Mouse (Mus musculus): ENCODE results near the gene Cacnb4.

Gene Cacnb4

DNA sequence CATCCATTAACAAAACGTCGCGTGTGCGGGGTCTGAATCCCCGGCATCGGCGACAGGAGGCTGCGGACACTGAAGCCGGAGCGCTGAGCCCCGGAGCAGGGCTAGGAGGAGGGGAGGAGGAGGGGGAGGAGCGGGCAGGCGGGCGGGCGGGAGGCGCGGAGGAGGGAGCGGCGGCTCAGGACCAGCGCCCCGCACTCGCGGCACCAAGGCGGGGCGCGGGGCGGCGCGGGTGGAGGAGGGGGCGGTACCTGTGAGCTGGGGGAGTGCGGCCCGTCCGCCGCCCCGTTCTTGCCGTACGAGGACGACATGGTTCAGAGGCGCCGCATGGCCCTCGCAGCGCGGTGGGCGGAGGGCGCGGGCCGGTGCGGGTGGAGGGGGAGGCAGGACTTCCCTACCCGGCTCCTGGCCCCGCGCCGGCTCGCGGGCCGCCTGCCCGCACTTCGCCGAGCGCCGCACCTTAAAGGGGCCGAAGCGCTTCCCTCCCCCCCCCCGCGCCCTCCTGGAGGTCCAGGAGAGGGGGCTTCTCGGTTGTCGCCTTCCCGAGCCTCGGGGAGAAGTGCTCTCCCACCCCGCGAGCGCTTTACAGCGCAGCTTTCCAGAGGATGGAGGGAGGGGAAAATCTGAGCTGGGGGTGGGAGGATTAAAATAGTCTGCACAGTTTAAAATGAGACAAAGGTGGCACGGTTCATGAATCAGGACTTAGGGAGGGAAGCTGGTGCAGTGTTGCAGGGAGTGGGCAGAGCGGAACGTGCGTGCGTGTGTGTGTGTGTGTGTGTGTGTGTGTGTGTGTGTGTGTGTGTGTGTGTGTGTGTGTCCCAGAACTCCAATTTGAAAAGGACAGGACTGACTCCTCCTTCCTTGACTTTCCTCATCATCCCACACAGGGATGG, at the start of gene Cacnb4:
Gene Cacnb4, minus strand, starts transcription at position 809 of the 890 bp plus-strand sequence.
- in situ Hi-C loops (cut with MboI, MseI), result no loop called here

DNA sequence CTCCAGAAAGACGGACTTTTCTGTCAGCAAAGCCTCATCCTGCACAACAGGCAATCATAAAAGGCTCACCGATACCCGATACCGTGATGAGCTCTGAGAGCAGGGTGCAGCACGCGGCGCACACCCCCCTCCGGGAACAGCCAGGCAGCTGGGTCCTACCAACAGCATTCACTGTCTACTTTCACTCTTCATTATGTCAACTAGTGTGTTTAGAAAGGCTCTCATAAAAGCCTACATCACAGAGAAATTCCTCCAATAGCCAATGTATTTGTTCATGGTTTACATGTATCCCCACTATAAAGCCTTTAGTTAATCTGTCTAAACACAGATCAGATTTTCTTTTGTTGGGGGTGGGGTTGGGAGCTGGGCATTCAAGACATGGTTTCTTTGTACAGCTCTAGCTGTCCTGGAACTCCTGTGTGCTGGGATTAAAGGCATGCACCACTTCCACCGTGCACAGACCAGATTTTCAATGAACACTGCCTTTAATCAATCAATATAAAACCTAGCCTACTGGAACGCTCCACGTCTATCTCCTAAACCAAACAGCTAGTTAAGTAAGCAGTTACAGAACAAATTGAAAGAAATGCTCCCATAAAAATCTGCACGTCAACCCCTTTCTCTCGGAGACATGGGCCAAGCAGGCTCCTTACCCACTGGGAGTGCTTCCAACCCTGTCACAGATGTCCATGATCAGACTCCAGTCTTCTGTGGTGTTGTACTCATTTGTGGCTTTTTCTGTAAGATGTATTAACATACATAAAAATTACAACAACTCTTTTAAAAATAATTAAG, 43.8 kb upstream of the Cacnb4 start:
- in situ Hi-C loops (cut with MboI, MseI), result no loop called here

DNA sequence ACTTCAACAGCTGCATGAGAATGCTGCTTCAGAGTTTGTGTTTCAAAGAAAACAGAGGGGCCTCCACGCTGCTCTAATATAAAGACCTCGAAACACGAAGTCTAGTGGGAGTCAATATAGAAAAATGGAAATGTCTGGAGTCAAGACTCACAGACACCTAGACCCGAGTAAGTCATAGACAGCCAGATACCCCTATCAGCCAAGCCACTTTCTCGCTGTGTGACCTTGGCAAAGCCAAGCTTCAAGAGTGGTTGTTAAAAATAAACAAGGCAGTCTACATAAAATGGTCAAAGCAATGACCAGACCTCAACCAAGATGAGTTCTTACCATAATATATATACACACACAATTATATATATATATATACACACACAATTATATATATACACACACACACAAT, 40.4 kb upstream of the Cacnb4 start:
- in situ Hi-C loops (cut with MboI, MseI), result no loop called here

DNA sequence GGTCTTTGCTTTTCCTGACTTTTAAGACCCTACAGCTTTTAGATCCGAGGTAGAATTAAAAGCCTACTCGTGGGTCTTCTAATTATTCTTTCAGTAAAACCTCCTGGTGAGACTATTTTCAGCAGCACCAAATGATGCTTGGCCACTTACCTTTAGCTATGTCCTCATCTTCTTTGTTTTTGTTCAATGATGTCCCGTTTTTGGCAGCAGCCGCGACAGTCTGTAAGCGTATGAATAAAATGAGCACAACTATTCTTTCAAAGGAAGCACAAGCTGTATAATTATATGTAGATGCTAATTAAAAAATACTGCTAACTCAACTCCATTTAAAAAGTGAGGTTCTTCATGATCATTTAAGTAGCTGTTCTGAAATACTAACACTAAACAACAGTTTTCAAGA, 38.9 kb upstream of the Cacnb4 start:
- in situ Hi-C loops (cut with MboI, MseI), result no loop called here

DNA sequence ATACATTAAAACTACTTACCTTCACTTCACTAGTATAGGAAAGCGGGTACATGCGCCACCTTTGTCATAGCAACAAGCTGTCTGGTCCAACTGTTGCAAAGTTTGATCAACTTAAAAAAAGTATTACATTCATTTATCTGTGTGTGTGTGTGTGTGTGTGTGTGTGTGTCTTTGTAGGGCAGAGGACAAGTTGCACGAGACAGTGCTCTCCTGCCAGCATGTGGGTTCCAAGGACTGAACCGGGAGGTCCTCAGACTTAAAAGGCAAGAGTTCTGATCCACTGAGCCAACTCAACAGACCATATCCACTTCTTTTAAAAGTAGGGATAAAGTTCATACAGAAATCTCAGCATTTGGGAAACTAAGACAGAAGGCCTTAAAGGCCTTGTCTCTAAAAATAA, 37.5 kb upstream of the Cacnb4 start:
- in situ Hi-C loops (cut with MboI, MseI), result no loop called here

DNA sequence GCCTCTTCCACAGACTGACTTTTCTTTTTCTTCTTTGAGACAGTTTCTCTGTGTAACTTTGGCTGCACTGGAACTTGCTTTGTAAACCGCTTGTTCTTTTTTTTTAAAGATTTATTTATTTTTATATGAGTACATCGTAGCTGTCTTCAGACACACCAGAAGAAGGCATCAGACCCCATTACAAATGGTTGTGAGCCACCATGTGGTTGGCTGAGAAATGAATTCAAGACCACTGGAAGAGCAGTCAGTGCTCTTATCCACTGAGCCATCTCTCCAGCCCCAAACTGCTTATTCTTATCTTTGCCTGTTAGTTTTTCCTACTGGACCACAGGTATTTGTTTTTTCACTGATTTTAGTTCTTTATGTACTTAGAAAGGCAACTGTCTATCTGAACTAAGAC, 34.2 kb upstream of the Cacnb4 start:
- in situ Hi-C loops (cut with MboI, MseI), result no loop called here

DNA sequence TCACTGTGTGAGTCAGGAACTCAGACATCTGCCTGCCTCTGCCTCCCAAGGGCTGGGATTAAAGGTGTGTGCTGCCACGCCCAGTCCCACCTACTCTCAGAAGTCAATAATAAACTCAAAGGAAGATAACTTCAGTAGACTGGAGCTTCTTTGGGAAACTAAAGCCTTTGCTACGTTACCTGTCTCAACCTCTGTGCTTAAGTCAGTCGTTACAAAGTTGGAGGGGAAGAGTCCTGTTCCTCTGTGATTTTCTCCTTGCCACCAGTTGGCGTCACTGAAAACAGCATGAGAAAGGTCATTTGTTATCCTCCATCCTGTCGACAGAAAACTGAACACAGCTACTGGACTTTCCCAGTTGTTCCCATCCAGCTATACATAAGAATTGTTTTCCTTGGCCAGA, 32.8 kb upstream of the Cacnb4 start:
- in situ Hi-C loops (cut with MboI, MseI), result no loop called here

DNA sequence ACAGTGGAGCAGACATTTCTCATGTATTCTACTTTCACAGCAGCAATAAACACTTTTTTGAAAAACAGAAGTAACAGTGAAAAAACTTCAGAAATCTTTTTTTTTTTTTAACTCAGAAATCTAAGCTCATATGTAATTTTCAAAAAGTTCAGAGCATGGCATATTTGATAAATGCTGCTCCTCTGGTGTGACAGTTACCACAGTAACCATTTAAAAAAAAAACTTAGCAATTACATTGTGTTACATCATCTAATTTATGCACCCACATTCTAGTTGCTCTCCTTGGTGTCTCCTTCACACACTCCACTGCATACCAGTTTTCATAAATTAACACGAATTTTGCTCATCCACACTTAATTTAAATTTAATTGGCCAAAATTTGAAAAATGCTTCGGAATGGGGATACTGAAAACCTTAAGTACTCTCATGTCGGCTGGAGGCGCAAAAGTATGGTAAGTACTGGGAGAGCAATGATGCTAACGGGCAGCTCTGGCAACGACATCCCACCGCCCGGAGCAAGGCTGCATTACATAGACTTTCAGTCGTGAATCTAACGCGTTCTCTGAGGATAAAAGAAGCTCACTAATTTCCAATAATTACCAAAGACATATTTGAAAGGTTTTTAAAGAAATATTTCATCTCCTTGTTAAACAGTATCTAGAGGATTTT, 24.9 kb upstream of the Cacnb4 start:
- in situ Hi-C loops (cut with MboI, MseI), result no loop called here

DNA sequence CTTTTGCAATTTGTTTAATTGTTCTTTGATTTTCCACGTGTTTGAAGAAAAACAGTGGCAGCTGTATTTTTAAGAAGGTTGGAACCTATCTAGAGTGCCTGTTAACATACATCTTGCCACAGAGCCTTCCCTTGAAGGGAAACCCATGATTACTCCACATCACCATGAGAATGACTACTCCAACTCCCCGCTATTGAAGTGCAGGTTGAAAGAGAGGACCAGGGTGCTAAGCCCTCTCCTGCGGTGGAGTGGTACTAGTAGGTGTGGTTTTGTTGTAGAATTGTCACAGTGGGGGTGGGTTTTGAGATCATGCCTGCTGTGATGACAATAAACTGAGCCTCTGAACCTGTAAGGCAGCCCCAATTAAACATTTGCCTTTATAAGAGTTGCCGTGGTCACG, 23.7 kb upstream of the Cacnb4 start:
- in situ Hi-C loops (cut with MboI, MseI), result no loop called here

DNA sequence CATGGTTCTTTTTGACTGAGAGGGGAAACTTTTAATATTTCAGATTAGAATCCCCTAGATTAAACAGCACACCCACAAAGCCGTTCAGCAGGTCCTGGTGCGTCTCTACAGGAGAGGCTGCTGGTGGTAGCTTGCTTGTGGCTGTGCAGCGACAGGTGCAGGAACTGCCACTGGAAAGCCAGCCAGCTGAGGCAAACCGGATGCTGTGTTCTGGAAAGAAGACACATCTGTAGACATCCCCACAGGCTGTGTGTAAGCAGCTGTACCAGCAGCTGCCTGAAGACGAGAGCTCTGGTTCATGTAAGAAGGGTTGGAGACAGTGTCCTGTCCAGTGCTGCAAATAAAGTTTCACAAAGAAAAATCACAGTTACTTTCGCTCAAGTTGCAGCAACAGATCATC, 18.0 kb upstream of the Cacnb4 start:
- in situ Hi-C loops (cut with MboI, MseI), result loop anchor here (10.0 kb wide), 1 partner anchor 440 kb away; no protein-coding TSS in a partner anchor

DNA sequence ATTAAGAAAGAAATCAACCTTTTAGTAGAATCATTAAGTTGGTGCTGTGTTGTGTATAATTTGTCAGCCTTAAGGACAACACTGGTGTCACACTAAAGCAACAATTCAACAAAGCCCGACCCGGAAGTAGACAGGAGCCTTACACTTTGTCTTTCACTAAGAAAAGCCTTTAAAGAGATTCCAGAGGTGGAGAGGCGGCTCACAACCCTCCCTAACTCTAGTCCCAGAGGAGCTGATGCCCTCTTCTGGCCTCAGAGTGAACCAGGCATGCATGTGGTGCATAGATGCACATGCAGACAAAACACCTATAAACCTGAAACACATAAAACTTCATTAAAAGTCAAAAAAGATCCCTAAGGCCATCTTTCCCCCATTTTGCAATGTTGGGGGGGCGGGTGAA, 15.1 kb upstream of the Cacnb4 start:
- in situ Hi-C loops (cut with MboI, MseI), result loop anchor here (10.0 kb wide), 1 partner anchor 437 kb away; no protein-coding TSS in a partner anchor

DNA sequence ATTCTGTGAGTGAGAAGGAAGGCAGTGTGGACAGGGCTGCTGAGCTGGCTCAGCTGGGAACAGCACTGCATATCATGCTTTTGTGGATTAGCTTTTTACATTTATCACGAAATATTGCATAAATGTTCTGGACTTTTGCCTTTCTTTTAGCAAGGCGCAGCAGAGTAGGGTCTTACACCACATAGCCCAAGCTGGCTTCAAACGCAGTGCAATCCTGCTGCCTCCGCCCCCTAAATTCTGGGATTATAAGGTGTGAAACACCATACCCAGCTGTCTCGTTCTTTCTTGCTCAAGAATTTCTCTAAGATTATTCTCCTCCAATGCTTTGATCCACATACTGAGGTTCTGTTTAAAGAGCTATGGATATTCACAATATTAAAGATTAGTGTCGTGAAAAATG, 10.0 kb upstream of the Cacnb4 start:
- in situ Hi-C loops (cut with MboI, MseI), result no loop called here

DNA sequence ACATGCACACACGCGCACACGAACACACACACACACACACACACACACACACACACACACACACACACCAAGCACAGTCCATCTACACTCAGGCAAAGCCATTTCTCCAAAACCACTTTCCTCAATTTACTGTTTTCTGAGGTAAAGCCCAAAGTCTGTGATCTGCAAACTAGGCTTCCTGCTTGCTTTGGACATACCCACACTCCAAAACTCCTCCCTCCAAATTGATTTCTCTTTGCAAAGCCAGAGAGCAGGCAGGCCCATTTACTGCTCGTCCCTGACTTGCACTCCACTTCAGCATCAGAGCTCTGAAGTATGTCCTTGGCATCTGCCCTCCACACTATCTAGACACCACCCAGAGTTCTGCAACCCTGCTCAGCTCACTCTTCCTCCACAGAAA, 958 bp upstream of the Cacnb4 start:
- in situ Hi-C loops (cut with MboI, MseI), result no loop called here

DNA sequence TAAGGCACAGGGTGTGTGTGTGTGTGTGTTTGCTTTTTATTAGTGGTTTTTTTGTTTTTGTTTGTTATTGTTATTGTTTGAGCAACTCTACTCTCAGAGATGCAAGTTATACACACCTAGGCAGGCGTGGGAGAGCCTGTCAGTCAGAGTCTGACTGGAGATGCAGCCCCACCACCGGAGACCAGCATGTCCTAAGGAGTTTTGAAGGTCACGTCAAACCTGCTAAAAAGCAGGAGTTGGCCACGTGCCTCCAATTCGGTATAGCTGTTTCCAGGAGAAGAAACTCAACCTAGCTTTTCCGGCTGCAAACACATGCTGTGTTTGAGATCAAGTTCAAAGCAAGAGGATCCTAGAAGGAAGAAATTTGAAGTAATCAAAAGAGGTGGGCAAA, 277 bp upstream of the Cacnb4 start:
- in situ Hi-C loops (cut with MboI, MseI), result no loop called here

DNA sequence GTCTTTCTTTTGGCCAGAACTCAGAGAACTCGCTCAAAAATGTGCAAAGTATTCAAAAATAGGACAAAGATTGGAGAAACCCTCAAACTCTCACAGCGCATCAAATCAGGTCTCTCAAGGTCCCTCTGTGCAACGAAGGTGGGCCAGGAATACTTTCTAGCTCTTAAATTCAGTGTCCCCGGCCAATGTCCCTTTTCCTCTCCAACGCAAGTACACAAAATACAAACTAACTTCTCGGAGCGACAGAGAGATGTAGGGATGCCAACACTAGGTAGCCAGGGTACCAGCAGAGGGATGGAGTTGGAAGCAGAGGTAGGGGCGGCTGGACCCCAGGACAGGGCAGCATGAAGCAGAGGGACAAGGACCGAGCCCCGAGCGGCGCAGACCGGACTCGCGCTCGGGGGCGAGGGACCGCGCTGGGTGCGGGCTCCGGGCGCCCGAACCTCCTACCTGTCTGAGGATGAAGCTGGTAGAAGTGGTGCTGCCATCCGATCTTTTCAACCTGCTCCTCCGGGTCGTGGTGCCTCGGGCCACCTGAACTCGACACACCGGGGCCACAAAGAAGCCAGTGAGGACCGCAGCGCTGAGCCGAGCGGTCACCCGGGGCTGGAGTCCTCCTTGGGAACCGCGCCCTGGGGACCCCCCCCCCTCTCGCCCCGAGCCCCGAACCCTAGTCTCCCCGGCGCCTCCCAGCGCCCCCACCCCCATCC, 1.2 kb downstream of the Cacnb4 start:
- in situ Hi-C loops (cut with MboI, MseI), result no loop called here

DNA sequence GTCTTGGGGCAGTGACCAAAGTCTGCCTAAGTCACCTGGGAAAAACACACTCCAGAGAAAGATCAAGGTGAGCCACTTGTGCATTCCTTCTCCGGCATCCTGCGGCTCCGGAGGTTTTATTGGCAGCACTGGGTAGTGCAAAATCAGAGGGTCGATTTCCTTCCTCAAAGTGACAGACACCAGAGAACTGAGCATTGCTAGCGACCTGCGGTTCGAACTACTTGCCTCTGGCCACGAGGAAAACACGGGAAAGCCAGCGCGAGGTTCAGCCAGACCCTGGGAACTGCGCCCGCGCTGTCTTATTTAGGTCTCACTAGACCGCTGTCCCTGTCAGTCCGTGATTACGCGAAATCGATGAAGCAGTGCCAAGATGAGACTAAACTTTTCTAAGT, 1.7 kb downstream of the Cacnb4 start:
- in situ Hi-C loops (cut with MboI, MseI), result no loop called here

DNA sequence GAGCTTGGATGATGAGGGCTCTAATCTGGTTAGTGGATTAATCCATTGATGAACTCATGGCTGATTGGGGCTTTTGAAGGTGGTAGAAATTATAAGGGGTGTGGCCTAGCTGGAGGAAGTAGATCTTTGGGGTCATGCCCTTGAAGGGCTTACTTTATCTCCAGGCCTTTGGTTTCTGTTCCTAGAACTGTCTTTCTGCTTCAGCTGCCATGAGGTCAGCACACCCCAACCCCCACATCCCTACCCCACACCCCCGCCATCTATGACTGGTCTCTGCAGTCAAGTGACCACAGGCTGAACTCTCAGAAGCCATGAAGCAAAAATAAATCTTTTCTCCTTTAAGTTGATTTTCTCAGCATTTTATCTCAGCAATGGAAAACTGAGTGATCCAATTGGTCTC, 3.5 kb downstream of the Cacnb4 start:
- in situ Hi-C loops (cut with MboI, MseI), result no loop called here

DNA sequence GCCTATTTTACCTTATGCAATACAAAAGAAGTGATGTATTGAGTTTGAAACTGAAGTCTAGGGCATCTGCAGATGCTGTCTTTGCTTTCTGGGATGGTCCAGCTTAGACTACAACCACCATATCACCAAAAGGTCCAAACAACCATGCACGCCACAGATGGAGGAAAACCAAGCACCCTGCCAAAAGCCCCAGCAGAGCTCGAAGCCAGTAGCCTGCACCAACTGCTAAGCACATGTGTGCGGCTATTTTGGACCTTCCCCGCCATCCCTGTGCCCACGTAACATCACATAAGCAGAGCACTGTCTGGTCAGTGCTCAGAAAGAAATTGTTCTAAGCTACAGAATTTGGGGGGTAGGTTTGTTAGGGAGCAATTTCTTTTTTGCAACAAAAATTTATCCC, 5.9 kb downstream of the Cacnb4 start:
- in situ Hi-C loops (cut with MboI, MseI), result no loop called here

DNA sequence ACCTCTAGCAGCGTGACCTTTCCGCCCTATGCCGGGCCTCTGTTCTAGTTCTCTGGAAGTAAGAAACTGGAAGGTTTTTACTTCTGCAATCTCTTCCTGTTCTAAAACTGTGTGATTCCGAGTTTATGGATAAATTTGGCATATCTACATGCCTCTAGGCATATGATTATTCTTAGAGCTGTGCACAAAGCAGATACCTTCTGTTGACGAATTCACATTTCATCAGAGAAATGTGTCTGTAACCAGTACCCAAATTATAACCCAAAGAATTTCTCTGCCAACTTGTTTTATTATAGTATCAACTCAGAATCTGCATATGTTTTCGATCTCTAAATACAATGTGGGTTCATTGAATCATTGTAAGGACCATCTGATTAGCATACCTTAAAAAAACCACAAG, 8.2 kb downstream of the Cacnb4 start:
- in situ Hi-C loops (cut with MboI, MseI), result no loop called here

DNA sequence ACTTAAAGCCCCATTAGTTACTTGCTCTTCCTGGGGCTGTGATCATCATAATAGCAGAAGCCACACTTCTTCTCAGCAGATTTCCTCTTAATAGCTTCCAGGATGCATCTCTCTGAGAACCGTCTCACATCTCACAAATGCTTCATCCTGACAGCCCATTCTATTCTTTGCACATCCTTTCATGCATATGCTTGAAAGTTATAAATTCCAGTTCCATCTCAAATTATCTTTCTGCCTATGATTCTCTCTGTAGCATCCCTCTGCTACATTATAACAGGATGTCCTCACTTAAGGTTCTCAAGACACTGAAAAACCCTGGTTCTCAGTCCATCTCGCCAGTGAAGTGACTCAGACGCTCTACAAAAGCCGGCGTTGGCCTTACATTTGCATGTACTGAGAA, 19.9 kb downstream of the Cacnb4 start:
- in situ Hi-C loops (cut with MboI, MseI), result no loop called here

DNA sequence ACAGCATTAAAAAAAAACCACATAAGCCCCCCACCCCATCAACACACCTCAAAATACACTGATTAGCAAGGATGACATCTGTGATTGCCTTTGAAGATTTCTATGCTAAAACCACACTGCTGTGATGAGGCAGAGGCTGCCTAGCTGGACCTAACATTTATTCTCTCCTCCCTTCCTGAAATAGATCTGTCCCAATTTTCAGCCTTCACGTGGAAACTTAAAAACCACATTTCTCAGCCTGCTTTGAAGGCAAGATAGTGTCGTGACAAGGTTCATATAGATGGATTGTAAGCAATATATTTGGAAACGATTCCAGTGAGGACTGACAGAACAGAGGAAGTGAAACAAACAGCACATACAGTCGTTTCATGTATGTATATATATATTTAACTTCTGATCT, 22.1 kb downstream of the Cacnb4 start:
- in situ Hi-C loops (cut with MboI, MseI), result no loop called here

DNA sequence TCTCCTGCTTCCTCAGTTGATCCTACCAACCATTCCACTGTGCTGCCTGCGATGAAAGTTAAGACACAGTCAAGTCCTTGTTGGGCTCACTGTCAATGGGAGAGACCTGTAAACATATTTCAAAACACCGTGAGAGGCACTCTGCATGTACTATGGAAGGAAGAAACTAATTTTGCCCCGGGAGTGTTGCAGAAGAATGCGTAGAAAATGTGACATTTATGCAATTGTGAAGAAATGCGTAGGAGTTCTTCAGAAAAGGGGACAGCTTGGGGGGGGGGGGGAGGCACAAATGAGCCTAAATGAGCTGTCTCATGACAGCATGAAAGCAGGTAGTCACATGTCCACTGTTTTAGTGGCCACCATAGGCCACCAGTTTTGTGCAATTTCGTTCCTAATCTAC, 25.1 kb downstream of the Cacnb4 start:
- in situ Hi-C loops (cut with MboI, MseI), result no loop called here

Measured in regulatory T cell (primary cell).